Mouse (Mus musculus): ENCODE measurements around the gene Gm12248. TPM values are rescaled to one million over a fixed set of nuclear protein-coding genes. Genes with fewer than 3 reads are reported as not detected.

The Gm12248 gene
- polyA plus RNA-seq, 1 experiment from 2014 or later: not detected

DNA sequence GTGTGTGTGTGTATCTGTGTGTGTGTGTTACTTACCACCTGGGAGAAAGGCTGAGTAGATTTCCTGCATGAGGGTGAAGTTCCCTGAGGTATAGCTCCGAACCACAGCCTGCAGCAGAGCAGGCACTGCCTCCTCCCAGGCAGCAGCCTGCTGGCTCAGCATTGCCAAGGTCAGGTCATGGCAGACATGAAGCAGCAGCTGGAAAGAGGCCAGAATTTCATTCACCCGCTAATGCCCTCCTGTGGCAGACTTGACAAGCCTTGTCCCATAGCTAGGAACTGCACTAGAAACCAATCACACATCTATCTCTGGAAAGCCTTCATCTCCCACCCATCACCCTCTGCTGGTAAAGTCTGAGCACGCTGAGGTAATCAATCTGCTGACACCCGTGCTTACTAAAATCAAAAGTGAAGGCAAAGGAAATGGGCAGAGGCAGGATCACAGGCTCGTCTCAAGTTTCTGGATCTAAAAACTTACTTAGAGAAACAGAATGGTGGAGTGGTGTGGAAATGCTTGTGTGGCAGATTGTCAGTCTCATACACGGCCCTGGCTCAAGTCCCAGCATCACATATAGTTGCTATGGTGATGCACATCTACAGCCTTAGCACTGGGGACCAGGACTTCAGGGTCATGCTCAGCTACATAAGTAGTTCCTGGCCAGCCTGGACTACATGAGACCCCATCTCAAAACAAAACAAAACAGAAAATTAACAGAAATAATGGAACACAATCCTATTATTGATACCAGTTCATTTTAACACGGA is 33.6 kb upstream of the Gm12248 start:
- ATAC-seq: no peak
- no peak overlapping the region for H3K27ac ChIP-seq (ENCODE audit: low read length)
- 0 out of 2 replicates have a peak, but pooled peaks cover 3% of the 10 kb centered on the region for H3K4me1 ChIP-seq (ENCODE audit: control insufficient read depth, insufficient read depth, low read length)
- H3K27me3 ChIP-seq (replicated peaks; ENCODE audit: control insufficient read depth, insufficient read depth, low read length): no peaks in the 10 kb centered on the region
- H3K36me3 ChIP-seq (ENCODE audit: control insufficient read depth, insufficient read depth, low read length): no peaks in the 10 kb centered on the region; the same call in none of the 2 replicates
- 72% methylated on average over 7 of the region's 7 CpGs for WGBS
- no peak overlapping the region for H3K9ac ChIP-seq (ENCODE audit: low read depth, low read length)
- no peaks in the 10 kb centered on the region for H3K9me3 ChIP-seq (ENCODE audit: control insufficient read depth, low read length)
- H3K4me2 ChIP-seq (ENCODE audit: low read depth, low read length): no peak overlapping the region
- H3K4me3 ChIP-seq (ENCODE audit: low read length): no peak overlapping the region

DNA sequence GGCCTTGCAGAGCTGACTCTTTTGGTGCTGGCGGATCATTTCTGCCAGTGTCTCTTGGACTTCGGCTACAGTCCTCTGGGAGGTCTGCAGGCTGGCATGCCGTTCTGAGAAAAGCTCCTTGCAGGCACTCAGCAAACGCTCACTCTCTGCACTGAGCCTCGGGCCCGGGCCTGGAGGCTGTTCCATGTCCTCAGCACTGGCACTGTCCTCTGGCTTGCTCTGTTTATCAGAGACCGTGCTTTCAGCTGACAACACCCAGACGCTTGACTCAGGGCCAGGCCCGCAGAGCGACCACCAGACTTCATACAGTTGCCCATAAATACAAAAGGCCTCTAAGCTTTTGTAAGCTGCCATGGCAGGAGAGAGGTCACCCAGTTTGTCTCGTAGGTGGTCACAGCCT is 32.1 kb upstream of the Gm12248 start:
- Histone ChIP-seq H3K27ac (ENCODE audit: low read length) (no peak overlapping the region), H3K4me3 (ENCODE audit: low read length) (no peak overlapping the region), H3K27me3 (replicated peaks; ENCODE audit: control insufficient read depth, insufficient read depth, low read length) (no peaks in the 10 kb centered on the region), H3K4me1 (ENCODE audit: control insufficient read depth, insufficient read depth, low read length) (0 out of 2 replicates have a peak, but pooled peaks cover 3% of the 10 kb centered on the region), H3K4me2 (ENCODE audit: low read depth, low read length) (no peak overlapping the region), H3K9me3 (ENCODE audit: control insufficient read depth, low read length) (no peaks in the 10 kb centered on the region), H3K9ac (ENCODE audit: low read depth, low read length) (no peak overlapping the region), H3K36me3 (ENCODE audit: control insufficient read depth, insufficient read depth, low read length) (0 out of 2 replicates have a peak, but pooled peaks cover 2% of the 10 kb centered on the region)
- no peak for ATAC-seq
- WGBS: 74% methylated on average over 11 of the region's 11 CpGs

DNA sequence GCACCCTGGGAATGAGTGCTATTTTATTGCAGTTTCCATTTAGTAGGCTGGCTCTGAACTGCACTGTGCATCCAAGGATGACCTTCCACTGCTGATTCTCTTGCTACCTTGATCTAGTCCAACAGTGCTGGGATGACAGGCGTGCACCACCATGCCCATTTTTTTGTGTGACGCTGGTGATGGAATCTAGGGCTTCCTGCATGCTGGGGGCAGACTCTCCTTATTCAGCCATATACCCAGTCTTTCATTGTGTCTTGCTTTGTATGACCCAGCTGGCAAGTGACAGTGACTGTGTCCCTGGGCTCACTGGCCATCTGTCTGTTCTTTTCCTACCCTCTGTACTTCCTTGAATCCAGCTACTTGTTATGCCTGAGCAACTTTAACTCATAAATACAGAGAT is 30.8 kb upstream of the Gm12248 start:
- Histone ChIP-seq H3K4me3 (ENCODE audit: low read length) (no peak overlapping the region), H3K27me3 (replicated peaks; ENCODE audit: control insufficient read depth, insufficient read depth, low read length) (no peaks in the 10 kb centered on the region), H3K9me3 (ENCODE audit: control insufficient read depth, low read length) (no peaks in the 10 kb centered on the region), H3K27ac (ENCODE audit: low read length) (no peak overlapping the region), H3K4me2 (ENCODE audit: low read depth, low read length) (no peak overlapping the region), H3K36me3 (ENCODE audit: control insufficient read depth, insufficient read depth, low read length) (0 out of 2 replicates have a peak, but pooled peaks cover 2% of the 10 kb centered on the region), H3K9ac (ENCODE audit: low read depth, low read length) (no peak overlapping the region), H3K4me1 (ENCODE audit: control insufficient read depth, insufficient read depth, low read length) (no peaks in the 10 kb centered on the region)
- 95% methylated on average over 2 of the region's 2 CpGs for WGBS
- ATAC-seq: no peak

DNA sequence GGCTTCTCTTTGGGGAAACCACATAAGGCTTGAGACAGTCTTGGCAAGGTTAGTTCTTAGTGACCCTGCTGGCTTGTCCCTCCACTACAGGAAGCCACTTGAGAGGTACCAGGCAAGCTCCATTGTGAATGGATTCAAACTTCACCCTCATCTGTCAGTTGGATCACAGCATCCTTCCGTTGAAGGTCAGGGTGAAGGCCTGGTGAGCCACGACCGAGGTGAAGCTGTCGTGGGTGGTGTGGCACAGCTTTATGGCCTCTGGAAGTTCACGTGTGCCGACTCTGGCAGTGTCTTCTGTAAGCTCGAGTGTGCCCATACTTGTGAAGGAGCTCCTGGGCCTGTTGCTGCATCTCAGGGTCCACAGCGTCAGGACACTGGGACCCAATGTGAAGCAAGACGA is 28.4 kb upstream of the Gm12248 start:
- 89% methylated on average over 9 of the region's 9 CpGs for WGBS
- H3K4me3 ChIP-seq (ENCODE audit: low read length): no peak overlapping the region
- no peaks in the 10 kb centered on the region for H3K4me1 ChIP-seq (ENCODE audit: control insufficient read depth, insufficient read depth, low read length)
- H3K9ac ChIP-seq (ENCODE audit: low read depth, low read length): no peak overlapping the region
- H3K4me2 ChIP-seq (ENCODE audit: low read depth, low read length): no peak overlapping the region
- H3K27me3 ChIP-seq (replicated peaks; ENCODE audit: control insufficient read depth, insufficient read depth, low read length): no peaks in the 10 kb centered on the region
- ATAC-seq: no peak
- peaks cover 5% of the 10 kb centered on the region; the same call in 1 of the 2 replicates for H3K36me3 ChIP-seq (ENCODE audit: control insufficient read depth, insufficient read depth, low read length)
- no peak overlapping the region for H3K27ac ChIP-seq (ENCODE audit: low read length)
- H3K9me3 ChIP-seq (ENCODE audit: control insufficient read depth, low read length): no peaks in the 10 kb centered on the region

DNA sequence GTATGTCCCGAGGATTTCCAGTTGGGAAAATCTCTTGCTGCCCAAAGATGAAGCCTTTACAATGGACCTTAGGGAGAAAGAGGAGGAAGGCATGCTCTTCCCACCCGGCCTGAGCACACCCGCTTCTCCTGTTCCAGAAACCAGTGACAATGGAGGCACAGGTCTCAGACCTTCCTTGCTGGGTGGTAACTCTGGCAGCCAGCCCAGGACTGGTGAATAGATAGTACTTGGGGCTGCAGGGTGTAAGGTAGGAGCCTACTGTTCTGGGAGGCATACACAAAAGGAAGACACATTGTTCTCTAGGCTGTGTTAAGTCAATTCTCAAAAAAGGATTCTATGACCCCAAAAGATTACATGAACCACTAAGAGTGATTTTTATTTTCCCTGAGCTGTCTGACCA is 27.7 kb upstream of the Gm12248 start:
- 82% methylated on average over 3 of the region's 3 CpGs for WGBS
- Histone ChIP-seq H3K4me1 (ENCODE audit: control insufficient read depth, insufficient read depth, low read length) (no peaks in the 10 kb centered on the region), H3K27ac (ENCODE audit: low read length) (no peak overlapping the region), H3K4me3 (ENCODE audit: low read length) (no peak overlapping the region), H3K9ac (ENCODE audit: low read depth, low read length) (no peak overlapping the region), H3K36me3 (ENCODE audit: control insufficient read depth, insufficient read depth, low read length) (peaks cover 5% of the 10 kb centered on the region; the same call in 1 of the 2 replicates), H3K4me2 (ENCODE audit: low read depth, low read length) (no peak overlapping the region), H3K9me3 (ENCODE audit: control insufficient read depth, low read length) (no peaks in the 10 kb centered on the region), H3K27me3 (replicated peaks; ENCODE audit: control insufficient read depth, insufficient read depth, low read length) (no peaks in the 10 kb centered on the region)
- no peak for ATAC-seq

DNA sequence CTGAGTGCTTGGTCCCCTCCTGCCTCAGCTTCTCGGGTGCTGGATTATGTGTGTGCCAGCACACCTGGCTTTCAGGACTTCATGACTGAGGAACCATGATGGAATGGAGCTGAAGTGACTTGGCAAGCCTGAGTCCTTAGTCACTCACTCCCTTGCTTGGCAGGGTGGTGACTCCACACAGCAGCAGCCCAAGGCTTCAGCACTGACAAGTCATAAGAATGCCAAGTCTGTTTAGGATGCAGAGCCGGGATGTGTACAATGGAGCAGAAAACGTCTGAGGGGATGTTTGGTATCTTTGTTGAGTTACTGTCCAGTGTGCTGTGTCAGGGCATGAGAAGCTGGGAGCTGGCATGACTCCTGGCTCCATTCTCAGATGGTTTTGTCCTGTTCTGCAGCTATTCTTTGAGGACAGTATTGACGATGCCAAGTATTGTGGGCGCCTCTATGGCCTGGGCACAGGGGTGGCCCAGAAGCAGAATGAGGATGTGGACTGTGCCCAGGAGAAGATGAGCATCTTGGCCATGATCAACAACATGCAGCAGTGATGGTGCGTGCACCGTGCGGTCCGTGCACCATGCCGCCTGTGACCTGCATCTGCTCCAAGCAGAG is 24.2 kb upstream of the Gm12248 start:
- Histone ChIP-seq H3K4me1 (ENCODE audit: control insufficient read depth, insufficient read depth, low read length) (no peaks in the 10 kb centered on the region), H3K9me3 (ENCODE audit: control insufficient read depth, low read length) (no peaks in the 10 kb centered on the region), H3K4me2 (ENCODE audit: low read depth, low read length) (no peak overlapping the region), H3K27me3 (replicated peaks; ENCODE audit: control insufficient read depth, insufficient read depth, low read length) (no peaks in the 10 kb centered on the region), H3K4me3 (ENCODE audit: low read length) (no peak overlapping the region), H3K27ac (ENCODE audit: low read length) (no peak overlapping the region), H3K9ac (ENCODE audit: low read depth, low read length) (no peak overlapping the region), H3K36me3 (ENCODE audit: control insufficient read depth, insufficient read depth, low read length) (peaks cover 24% of the 10 kb centered on the region)
- ATAC-seq: no peak
- 86% methylated on average over 10 of the region's 10 CpGs for WGBS

DNA sequence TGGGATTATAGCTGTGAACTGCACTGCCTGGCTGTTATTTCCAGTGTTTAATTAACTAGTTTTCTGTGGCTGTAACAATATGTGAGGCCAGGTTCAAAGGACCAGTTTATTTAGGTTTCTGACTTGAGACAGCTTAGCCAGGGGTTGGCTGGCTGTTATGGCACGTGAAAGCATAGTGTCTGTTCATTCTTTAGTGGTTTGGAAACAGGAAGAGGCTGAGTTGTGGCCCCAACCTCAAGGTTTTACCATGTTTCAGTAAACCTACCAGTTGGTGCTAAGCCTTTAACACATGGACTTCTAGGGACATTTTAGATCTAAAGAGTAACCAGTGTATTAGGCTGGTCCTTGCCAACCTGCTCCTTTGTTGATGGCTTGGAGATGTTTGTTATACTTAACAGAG is 23.6 kb upstream of the Gm12248 start:
- no peak overlapping the region for H3K4me3 ChIP-seq (ENCODE audit: low read length)
- no peaks in the 10 kb centered on the region for H3K27me3 ChIP-seq (replicated peaks; ENCODE audit: control insufficient read depth, insufficient read depth, low read length)
- peaks cover 24% of the 10 kb centered on the region for H3K36me3 ChIP-seq (ENCODE audit: control insufficient read depth, insufficient read depth, low read length)
- WGBS: 75% methylated on average over 1 of the region's 1 CpGs
- no peak overlapping the region for H3K9ac ChIP-seq (ENCODE audit: low read depth, low read length)
- ATAC-seq: no peak
- H3K4me1 ChIP-seq (ENCODE audit: control insufficient read depth, insufficient read depth, low read length): no peaks in the 10 kb centered on the region
- H3K27ac ChIP-seq (ENCODE audit: low read length): no peak overlapping the region
- no peak overlapping the region for H3K4me2 ChIP-seq (ENCODE audit: low read depth, low read length)
- H3K9me3 ChIP-seq (ENCODE audit: control insufficient read depth, low read length): no peaks in the 10 kb centered on the region

DNA sequence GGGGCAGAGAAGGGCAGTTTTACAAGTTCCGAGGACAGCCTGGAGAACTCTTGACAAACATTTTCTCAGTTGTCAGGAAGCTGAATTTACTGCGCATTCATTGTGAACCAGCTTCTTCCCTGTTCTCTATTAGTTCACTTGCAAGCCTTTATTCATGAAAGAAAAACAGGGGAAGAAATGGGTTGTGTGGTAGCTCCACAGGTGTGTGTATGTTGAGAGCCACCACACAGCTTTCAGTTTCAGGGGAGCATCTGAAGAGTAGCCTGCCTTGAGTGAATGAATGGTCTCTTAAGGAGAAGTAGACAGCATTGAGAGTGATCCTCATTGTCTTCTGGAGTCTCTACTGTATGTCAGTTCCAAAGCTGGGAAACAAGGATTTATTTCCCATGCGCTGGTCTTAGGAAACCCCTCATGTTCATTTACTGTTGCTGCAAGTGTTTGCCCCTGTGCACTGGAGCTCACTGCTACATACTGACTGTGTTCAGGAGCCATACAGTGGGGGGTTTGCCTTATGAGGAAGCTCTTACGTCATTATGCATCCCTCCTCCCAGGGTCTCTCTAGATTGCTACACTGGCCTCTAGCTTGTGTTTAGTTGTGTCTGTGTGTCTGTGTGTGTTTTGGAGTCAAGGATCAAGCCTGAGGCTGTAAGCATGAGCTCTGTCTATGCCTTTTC is 14.9 kb upstream of the Gm12248 start:
- 81% methylated on average over 4 of the region's 4 CpGs for WGBS
- H3K27me3 ChIP-seq (replicated peaks; ENCODE audit: control insufficient read depth, insufficient read depth, low read length): no peaks in the 10 kb centered on the region

DNA sequence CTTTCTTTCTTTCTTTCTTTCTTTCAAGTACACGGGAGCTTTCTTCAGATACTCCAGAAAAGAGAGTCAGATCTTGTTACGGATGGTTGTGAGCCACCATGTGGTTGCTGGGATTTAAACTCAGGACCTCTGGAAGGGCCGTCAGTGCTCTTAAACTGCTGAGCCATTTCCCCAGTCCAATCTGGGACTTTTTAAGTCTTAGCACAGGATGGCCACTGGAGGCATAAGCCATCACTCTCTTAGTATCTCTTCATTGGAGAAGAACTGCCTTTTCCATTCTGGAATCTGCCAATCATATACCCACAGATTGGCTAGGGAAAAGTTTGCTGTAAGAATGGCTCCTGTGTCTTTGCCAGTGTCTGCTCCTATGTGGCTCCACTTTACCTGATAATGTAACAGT is 14.1 kb upstream of the Gm12248 start:
- Histone ChIP-seq H3K27ac (ENCODE audit: low read length) (no peak overlapping the region), H3K9ac (ENCODE audit: low read depth, low read length) (no peak overlapping the region), H3K4me2 (ENCODE audit: low read depth, low read length) (no peak overlapping the region), H3K4me3 (ENCODE audit: low read length) (no peak overlapping the region), H3K9me3 (ENCODE audit: control insufficient read depth, low read length) (no peaks in the 10 kb centered on the region), H3K36me3 (ENCODE audit: control insufficient read depth, insufficient read depth, low read length) (peaks cover 13% of the 10 kb centered on the region), H3K4me1 (ENCODE audit: control insufficient read depth, insufficient read depth, low read length) (peaks cover 13% of the 10 kb centered on the region), H3K27me3 (replicated peaks; ENCODE audit: control insufficient read depth, insufficient read depth, low read length) (no peaks in the 10 kb centered on the region)
- ATAC-seq: no peak
- 66% methylated on average over 3 of the region's 3 CpGs for WGBS

More for the DNA sequence above, 14.9 kb upstream of the Gm12248 start:
- no peak overlapping the region for H3K27ac ChIP-seq (ENCODE audit: low read length)
- no peak overlapping the region for H3K4me2 ChIP-seq (ENCODE audit: low read depth, low read length)
- no peak overlapping the region for H3K9ac ChIP-seq (ENCODE audit: low read depth, low read length)
- peaks cover 14% of the 10 kb centered on the region for H3K36me3 ChIP-seq (ENCODE audit: control insufficient read depth, insufficient read depth, low read length)
- H3K4me3 ChIP-seq (ENCODE audit: low read length): no peak overlapping the region
- ATAC-seq: no peak
- H3K9me3 ChIP-seq (ENCODE audit: control insufficient read depth, low read length): no peaks in the 10 kb centered on the region
- H3K4me1 ChIP-seq (ENCODE audit: control insufficient read depth, insufficient read depth, low read length): peaks cover 13% of the 10 kb centered on the region
